Mouse (Mus musculus): ENCODE results near the gene Gprasp2.
A peak's percentile ranks its signal among the peaks of the same experiment; 100 is the strongest.
"Not testable (repeated sequence)": the region's sequence is repeated elsewhere in the genome, so short reads cannot be mapped to it uniquely, and the experiment has no call there.

Gene Gprasp2

GRCm38 (mm10) chrX:135838521-135839360, at the start of gene Gprasp2:
TSS of gene Gprasp2 (plus strand) at chrX:135839034.
- DNase-seq (ENCODE audit: low read depth, low spot score): peak; percentile 22

DNA sequence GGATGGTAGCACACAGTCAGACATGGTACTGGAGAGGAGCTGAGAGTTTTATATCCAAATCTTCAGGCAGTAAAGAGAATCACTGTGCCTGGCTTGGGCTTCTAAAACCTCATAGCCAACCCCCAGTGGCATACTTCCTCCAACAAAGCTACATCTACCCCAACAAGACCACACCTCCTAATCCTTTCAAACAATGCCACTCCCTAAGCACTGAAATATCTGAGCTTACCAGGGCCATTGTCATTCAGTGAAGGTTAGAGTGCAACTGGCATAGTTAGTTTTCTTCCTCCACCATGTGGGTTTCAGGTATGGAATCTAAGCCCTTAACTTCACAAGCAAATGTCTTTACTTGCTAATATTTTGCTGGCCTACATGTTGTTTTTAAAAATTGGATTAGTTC, 47.3 kb upstream of the Gprasp2 start:
- DNase-seq (ENCODE audit: low read depth, low spot score): no peak

GRCm38 (mm10) chrX:135792326-135792725, 46.5 kb upstream of the Gprasp2 start:
- DNase-seq (ENCODE audit: low read depth, low spot score): peak; percentile 34

GRCm38 (mm10) chrX:135795591-135796304, 43.1 kb upstream of the Gprasp2 start:
- DNase-seq (ENCODE audit: low read depth, low spot score): peak; percentile 35

DNA sequence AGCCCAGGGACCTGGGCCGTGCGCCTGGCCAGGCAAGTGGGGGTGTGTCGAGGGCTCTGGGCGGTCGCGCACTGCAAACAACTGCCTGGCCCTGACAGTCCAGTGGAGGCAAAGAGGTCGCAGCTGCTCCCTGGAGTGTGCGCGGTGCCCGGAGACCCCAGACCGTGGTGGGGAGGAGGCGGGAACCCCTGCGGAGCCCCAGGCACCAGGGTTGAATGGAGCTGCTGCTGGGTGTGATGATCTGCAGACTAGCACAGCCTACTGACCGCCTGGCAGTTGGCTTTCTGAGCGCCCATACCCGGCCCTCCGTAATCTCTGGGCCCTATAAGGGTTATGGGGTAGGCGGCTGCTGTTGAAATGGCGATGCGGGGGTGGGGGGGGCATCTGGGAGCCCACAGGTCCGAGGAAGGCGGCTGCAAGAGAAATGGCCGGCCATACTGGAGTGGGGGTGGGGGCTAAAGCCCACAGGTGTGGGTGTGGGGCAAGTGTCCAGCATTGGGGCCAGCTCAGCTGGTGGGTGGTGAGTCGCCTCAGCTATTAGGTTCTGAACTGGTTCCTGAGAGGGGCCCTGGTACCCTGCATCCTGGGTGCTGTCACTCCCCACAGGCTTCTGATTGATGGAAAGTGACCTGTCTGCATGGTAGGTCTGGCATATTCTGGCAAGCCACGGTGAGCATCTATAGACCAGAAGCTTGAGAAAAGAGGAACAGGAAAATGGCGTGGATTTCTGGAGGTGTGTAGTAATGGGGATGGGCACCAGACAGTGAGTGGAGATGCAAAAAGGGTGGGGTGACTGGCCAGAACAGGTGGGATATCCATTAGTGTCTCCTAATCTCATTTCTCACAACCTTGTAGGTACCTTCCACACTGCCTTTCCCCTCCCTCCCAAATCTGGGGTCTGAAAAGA, 42.3 kb upstream of the Gprasp2 start:
- not testable (repeated sequence) for DNase-seq (ENCODE audit: low read depth, low spot score)

GRCm38 (mm10) chrX:135797212-135797644, 41.6 kb upstream of the Gprasp2 start, which contains the start of gene Bhlhb9:
TSS of gene Bhlhb9 (plus strand) at chrX:135797594.
- DNase-seq (ENCODE audit: low read depth, low spot score): peak; percentile 44

DNA sequence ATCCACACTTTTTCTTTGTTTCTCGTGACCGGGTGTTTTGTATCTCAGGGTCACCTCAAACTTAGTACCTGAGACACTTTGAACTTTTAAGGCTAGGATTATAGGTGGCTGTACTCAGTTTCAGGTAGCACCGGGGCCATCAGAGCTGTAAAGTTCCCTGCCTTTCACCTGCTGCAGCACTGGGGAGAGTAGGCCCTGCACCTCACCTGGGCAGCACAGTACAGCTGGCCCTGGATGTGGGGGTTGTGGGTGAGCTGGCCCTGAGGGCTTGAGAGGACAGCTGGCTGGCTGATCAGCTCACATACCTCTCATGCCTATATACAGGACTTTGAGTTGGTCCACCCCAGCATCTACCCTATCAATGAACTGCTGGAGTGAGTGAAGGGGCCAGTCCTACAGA, 34.7 kb upstream of the Gprasp2 start:
- no peak for DNase-seq (ENCODE audit: low read depth, low spot score)

- no peak for DNase-seq (ENCODE audit: low read depth, low spot score)
Observed at GRCm38 (mm10) chrX:135805780-135806179, 33.1 kb upstream of the Gprasp2 start.

GRCm38 (mm10) chrX:135835896-135836295, 2.9 kb upstream of the Gprasp2 start:
- DNase-seq (ENCODE audit: low read depth, low spot score): not testable (repeated sequence)

GRCm38 (mm10) chrX:135837896-135838295, 938 bp upstream of the Gprasp2 start:
- DNase-seq (ENCODE audit: low read depth, low spot score): peak; percentile 9

DNA sequence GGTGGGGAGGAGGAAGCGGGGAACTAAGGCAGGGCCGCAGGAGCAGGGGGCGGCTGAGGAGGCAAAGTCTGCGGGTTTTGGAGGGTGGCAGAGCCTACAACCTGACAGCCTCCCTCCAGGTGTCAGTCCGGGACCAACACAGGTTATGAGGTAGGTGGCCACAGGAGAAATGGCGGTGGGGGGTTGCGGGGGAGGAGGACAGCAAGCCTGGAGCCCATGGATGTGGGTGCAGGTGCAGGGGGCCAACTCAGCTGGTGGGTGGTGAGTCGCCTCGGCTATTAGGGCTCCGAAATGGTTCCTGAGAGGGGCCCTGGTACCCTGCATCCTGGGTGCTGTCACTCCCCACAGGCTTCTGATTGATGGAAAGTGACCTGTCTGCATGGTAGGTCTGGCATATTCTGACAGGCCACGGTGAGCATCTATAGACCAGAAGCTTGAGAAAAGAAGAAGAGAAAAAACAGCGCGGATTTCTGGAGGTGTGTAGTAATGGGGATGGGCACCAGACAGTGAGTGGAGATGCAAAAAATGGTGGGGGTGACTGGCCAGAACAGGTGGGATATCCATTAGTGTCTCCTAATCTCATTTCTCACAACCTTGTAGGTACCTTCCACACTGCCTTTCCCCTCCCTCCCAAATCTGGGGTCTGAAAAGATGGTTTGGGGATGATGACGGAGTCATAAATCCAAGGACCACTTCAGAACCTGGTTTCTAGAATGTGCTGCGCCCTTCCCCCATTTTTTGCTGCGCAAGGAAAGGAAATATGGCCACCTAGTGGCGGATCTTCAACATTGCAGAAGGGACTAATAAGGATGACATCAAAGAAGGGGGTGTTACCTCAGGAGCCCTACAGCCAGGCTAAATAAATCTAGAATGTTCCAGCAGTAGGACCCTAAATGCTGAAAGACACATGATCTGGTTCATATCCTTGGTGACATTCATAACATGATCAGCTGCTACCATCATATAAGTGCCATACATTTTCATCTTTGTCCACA, 860 bp downstream of the Gprasp2 start:
- peak; percentile 29 for DNase-seq (ENCODE audit: low read depth, low spot score)

DNA sequence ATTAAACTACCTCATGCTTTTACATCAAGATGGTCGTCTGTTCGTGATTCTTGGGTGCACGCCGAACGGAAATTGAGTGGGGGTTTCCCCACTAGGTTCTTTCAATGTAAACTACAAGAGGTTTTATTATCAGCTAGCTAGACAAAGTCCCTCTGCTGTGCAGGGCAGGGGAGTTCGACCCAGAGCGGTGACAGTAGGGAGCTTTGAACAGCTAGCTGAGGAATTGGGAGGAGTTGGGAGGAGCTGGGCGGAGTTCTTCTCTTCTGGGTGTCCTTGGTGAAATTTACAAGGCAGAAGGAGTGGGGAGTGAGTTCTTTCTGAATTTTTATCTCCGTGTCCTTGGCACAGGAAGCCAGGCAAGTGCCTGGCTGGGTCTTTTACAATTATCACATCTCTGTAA, 28.0 kb downstream of the Gprasp2 start:
- not testable (repeated sequence) for DNase-seq (ENCODE audit: low read depth, low spot score)

DNA sequence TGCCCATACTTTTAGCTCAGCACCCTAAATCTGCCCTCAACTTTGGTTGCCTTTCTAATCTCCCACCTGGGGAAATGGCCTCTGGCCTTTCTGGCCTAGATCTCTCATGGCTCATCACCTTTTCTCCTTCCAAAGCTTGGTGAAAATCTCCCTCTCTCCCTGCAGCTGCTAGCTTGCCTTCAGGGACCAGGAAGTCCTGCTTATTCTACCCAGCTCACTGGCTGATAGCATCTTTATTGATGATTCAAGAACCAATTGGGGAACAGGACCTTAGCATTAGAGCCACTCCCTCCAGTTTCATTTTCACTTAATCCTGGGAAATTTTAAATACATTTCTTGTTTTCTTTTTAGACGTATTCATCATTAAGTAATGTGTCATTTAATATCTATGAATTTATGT, 37.8 kb downstream of the Gprasp2 start:
- no peak for DNase-seq (ENCODE audit: low read depth, low spot score)

DNA sequence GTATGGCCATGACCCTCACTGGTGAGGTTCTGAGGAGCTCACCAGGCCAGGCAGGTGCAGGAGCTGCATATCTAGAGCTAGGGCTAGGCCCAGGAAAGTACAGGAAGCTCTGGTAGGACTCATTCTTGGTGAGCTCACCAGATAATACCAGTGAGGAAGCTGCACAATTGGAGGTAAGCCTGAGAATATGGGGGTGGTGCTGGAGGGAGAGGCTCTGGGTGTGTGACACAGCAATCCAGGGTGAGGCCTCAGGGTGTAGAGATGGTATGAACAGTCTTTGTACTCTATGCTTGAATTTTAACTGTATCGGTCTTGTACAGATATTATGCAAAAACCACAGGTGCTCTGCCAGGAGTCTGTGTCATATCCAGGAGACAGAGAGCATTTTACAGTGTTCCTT, 40.8 kb downstream of the Gprasp2 start:
- DNase-seq (ENCODE audit: low read depth, low spot score): no peak

DNA sequence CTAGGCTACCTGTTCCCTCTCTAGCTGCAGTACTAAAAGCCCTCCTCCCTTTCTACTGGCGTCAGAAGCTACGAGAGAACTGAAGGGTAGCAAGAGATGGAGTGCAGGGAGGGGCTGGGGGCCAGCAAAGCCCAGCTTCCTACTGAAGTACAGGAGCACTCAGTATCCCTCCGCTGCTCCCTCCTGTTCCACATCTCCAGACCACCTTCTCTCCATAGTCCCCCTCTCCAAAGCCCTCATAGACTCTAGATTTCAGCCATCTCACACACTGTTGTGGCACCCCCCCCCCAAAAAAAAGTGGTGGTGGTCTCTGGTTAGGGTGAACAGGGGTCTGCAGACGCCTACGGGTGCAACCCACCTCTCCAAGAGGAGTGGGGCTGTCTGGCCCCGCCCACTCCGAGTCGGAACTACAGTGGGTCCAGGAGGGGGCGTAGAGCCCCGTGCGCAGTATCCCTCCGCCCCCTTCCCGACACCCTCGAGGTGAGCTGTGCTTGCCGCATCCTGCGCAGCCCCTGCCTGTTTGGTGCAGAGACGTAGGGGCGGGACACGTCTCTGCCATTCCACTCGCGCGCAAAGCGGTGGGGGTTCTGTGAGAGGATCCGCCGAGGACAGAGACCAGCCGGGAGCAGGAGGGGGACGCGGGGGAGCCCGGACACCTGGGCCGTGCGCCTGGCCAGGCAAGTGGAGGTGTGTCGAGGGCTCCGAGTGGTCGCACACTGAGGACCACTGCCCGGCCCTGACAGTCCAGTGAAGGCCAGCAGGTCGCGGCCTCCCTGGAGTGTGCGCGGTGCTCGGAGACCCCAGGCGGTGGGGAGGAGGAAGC, 46.8 kb downstream of the Gprasp2 start:
- peak; percentile 83 for DNase-seq (ENCODE audit: low read depth, low spot score)

- DNase-seq (ENCODE audit: low read depth, low spot score): no peak
Observed at GRCm38 (mm10) chrX:135886234-135886585, 47.4 kb downstream of the Gprasp2 start.
